Mouse (Mus musculus): ENCODE measurements around the gene Hist1h3i.
A peak's percentile ranks its signal among the peaks of the same experiment; 100 is the strongest.

Hist1h3i gene

DNA sequence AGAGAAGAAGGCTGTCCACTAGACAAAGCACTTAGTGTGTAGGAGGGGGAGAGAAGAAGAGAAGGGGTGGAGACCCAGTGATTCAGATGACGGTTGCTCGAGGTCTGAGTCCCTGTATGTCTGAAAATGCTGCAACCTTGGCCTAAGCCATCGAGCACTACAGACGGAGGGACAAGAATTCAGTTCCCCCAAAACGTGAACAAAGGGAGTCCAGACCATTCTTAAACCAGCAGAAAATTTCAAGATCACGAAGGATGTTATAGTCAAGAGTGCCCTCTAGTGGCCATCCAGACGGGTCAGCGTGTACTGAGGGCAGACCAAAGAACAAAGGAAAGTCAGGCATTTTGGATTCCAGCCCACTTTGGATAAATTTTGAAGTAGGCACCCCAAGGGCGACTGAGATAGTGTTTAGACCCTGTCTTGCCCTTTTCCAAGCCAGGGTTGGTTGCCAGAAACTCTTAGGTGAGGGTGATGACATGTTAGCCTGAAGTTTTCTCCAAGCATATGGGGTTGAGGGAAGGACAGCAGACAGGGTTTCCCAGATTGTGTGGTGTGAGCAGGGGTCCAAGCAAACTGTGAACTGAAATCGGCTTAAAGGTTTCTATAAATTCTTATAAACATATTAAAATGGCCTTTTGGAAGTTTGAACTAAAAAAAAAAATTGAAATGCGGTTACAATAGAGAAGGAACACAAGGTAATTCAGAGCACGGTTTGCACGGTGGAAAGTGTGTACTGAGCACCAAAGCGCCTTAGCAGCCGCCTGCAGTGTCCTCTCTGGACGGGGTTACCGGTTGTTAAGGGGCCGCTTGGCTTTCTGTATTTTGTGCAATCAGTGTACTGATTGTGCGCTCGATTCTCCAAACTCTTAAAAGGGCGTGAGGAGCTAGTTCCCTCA is 48.9 kb downstream of the Hist1h3i start:
- peak; percentile 75 for DNase-seq

DNA sequence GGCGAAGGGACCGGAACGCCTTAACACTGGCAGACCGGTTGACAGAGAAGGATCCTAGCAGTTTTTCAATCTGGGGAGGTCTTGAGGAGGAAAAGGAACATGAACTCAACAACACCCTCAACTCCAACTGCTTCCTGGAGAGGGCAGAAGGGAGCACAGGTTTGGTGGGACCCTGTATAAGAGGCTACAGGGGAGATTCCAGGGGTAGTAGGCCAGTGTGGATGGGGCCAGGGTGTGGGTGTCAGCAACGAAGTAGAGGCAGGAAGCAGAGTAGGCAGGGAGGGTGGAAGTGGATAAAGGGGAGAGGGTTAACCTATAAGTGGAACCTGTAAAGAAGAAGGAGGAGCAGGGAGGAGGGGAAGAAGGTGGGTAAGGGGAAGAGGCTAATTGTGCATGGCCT is 49.7 kb downstream of the Hist1h3i start:
- peak; percentile 68 for DNase-seq

Data from thymus, postnatal 4 days (tissue).